Mouse (Mus musculus) heart, postnatal 14 days (tissue): ENCODE measurements around the gene Gm20390. TPM values are rescaled to one million over a fixed set of nuclear protein-coding genes. Genes with fewer than 3 reads are reported as not detected.

Experiments used
- DNase-seq, 2 experiments: peaks; one replicate each; pipeline ENCODE4 v3.0.0; 2021 to 2022
- intact Hi-C: fragments of 180-260 bp; cut with DNase I; formaldehyde crosslinking; loops from one replicate; pipeline ENCODE4 v1.15.1; 2025
- long read RNA-seq, 2 experiments: library from polyadenylated mRNA; stranded (forward); transcript quantifications; one replicate each; pipeline ENCODE4 v2.0.0; 2021
- total RNA-seq, 2 experiments: library from RNA; stranded (reverse); gene quantifications; 2 replicates each; pipeline ENCODE4 v1.2.3; 2021

The Gm20390 gene
- 10 to 100 TPM; 16.9 to 26.8 TPM for total RNA-seq
- long read RNA-seq, experiment 1, partial matches to known transcripts, result 10 of 11 reads
- long read RNA-seq, experiment 1, other reads (novel, unspliced or antisense), result 1 of 11 reads
- long read RNA-seq, experiment 2, partial matches to known transcripts, result 16 of 16 reads
- long read RNA-seq, experiment 2, other reads (novel, unspliced or antisense), result 0 of 16 reads

GRCm38 (mm10) chr11:93968005-93968847, at the start of gene Gm20390, which contains the start of gene Nme1:
Gene Gm20390, minus strand, starts transcription at chr11:93968293.
Gene Nme1, minus strand, starts transcription at chr11:93968521.
- intact Hi-C loops, result loop anchor here (1.0 to 2.0 kb wide), 3 partner anchors 28 to 119 kb away; partner anchors contain the start of gene Spag9
- DNase-seq, result peak; percentile 94 to 98

DNA sequence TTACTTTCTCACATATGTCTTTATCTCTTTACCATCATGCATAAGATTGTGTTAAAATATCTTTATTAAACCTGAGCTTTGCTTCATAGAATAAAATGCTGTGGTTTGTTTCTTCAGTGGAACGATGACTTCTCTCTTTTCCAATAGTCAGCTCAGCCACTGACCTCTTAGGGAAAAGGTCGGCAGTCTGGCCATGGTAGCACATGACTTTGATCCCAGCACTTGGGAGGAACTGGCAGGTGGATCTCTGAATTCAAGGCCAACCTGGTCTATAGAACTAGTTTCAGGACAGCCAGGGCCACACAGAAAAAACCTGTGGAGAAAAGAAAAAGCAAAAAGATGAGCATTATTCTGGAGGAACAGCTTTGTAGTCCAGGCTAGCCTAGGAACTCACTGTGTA, 35.3 kb upstream of the Gm20390 start:
- DNase-seq, result no peak
- intact Hi-C loops, result no loop called here

DNA sequence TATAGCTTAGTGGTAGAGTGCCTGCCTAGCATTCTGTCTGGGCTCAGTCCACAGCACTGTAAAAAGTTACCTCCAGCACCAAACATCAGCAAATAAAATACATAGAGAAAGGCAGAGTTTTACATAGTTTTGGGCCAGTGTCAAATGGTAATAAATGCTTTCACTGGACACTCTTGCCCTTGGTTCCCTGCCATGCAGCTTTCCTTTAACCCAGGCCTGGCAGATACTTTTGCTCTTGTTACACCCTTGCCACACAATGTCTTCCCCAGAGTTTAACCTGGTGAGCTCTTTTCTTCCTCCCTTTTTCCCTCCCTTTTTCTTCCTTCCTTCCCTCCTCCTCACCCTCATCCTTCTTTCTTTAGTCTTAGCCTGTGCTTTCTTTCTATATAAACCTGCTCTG, 31.2 kb upstream of the Gm20390 start:
- no peak for DNase-seq
- intact Hi-C loops, result loop anchor here (5.0 kb wide), 1 partner anchor 42 kb away; the partner anchor contains the start of gene Nme2

DNA sequence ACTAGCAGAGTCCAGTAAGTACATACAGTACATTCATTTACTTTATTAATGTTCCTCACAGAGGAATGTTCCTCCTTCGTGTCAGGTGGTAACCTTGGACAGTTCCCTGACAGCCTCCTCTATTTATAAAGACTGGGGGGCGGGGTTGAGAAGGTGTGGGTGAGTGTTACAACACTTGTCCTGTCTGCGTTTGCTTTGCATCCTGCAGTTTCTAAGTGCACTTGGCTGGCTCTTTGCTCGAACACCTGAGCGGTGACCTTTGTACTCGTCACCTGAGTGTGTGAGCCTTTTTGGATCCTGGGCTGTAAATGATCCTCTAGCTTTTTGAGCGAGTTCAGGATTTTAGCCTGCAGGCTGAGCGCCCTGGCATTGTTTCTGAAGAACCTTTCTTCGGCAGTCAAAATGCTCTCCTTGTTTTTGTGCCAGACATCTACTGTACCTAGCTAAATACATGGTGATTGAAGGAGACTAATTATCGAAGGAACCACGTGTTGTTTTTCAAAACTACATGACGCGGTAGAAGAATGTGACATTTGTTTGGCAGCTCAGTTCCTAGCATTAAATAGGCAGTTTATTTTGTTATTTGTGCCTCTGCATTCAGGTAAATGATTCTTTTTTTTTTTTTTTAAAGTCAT, 29.2 kb upstream of the Gm20390 start:
- intact Hi-C loops, result loop anchor here (5.0 kb wide), 1 partner anchor 40 kb away; the partner anchor contains the start of gene Nme2
- peak; percentile 9 to 37 for DNase-seq

GRCm38 (mm10) chr11:93996306-93997140, 28.4 kb upstream of the Gm20390 start:
- DNase-seq, result peak; percentile 39 to 43
- intact Hi-C loops, result loop anchor here (1.0 to 5.0 kb wide), 2 partner anchors 28 to 39 kb away; partner anchors contain the start of genes Gm20390, Nme1 and Nme2

DNA sequence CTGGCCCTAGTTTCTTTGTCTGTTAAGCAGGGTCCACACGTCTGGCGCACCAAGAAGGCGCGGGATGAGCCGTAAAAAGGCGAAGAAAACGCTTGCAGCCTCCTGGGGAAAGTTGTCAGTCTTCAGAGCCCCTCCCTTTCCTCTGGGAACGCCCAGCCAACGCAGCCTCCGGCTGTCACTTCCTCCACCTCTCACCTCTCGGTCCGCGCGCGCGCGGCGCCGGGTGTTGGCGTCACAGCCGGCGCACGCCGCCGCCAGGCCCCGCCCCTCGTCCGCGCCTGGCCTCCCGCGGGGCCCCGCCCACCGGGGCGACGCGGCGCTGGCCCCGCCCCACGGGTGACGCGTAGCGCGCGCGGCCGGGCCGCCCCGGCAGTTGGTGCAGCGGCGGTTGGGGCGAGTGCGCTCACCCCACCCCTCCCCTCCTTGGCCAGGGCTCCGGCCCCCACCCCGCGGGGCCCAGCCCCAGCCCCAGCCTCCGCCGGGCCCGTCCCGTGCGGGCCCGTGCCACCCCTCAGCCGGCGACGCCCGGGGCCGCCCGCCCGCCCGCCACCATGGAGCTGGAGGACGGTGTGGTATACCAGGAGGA, 27.7 kb upstream of the Gm20390 start, which contains the start of gene Spag9:
TSS of gene Spag9 (plus strand) at position 372 of the 586 bp plus-strand sequence.
- peak; percentile 95 to 98 for DNase-seq
- intact Hi-C loops, result loop anchor here (1.0 to 5.0 kb wide), 2 partner anchors 28 to 39 kb away; partner anchors contain the start of genes Gm20390, Nme1 and Nme2

DNA sequence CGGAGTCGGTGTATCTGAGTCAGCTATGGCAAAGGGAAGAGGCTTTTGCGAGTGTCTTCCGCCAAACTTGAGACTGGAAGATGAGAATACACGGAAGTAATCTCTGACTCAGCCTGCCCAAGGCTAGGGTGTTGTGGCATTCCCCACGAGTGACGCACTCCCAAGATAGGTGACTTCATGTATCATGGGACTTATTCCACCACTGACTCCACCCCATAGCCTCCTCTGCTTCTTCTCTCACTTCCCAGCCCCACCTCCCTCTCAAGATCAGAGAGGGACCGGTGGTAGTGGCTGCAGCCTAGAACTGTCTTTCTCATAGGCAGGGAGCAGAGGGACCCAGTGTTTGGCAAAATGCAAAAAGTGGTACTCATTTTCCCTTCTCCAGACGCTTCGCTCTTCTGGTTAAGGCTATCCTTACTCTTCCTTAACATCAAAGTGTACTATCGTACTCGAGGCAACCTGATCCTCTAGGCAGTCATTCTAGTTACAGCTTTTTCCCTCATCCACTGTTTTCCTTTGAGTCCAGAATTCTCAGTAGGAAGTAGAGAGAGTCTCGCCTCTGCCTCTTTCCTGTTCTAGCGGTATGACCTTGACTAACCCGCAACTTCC, 27.1 kb upstream of the Gm20390 start:
- DNase-seq, result peak; percentile 81
- intact Hi-C loops, result loop anchor here (5.0 kb wide), 1 partner anchor 38 kb away; the partner anchor contains the start of gene Nme2

- intact Hi-C loops, result no loop called here
- DNase-seq, result no peak
Observed at GRCm38 (mm10) chr11:93994531-93994930, 26.4 kb upstream of the Gm20390 start.

DNA sequence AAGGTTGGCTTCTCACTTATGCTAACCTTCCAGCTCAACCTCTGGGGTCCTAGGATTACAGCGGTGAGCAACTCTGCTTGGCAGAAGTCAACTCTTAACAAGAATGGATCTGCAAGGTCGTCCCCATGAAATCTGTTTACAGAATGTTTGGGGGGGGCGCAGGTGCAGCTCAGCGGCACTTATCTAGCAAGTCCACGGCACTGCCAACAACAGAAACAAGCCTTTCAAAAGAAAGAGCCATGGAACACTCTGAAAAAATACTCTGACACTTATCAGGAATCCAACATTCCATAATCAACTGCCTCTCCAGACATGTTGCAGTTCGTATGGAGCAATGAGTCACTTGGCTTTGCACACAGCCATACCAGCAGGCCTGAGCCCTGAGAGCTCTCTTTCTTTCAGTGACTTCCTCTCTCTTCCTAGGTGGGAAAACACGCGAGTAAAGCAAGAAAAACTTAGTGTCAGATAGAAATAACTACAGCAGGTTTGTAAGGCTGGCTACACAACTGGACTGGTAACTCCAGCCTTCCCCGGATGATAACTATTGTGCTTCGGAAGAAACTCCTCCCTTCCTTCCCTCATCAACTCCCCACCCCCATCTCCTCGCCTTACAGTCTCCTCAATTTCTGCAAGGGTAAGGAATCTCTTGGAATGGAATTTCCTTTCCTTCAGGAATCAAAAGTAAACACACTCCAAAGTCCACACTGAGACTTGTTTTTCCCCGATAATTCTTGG, 20.4 kb upstream of the Gm20390 start:
- intact Hi-C loops, result no loop called here
- peak; percentile 25 to 42 for DNase-seq

DNA sequence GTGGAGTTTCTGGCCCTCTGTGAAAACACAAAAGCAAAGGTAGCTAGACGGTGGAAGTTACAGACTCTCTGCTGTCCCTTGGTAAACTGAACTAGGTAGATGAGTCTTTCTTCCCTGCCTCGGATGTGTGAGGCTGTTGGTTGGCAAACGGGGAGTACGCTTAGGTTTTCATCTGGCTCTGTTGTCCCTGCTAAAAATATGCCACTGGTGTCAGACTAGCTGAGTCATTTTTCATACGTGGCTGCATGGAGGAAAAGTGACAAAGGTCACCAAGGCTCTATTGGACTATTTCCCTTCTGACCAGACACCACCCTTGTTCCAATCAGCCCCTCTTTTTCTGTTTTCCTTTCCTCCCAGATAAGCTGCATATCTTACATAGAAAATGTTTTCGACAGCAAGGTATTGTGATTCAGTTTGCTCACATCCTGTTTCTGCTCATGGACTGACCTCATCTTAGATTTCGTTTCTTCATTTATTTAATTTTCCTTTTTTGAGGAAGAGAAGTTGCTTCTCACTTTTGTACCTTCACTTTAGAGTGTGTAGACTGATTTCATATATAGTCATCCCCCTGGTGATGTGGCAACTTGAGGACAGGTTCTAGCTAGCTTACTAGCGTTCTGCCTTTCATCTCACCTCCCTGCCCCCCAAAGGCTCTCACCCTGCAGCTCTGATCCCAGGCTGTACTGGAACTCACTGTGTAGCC, 19.7 kb upstream of the Gm20390 start:
- intact Hi-C loops, result no loop called here
- DNase-seq, result peak; percentile 16 to 41

GRCm38 (mm10) chr11:93987026-93987425, 18.9 kb upstream of the Gm20390 start:
- intact Hi-C loops, result no loop called here
- no peak for DNase-seq

GRCm38 (mm10) chr11:93986298-93986697, 18.2 kb upstream of the Gm20390 start:
- DNase-seq, result no peak
- intact Hi-C loops, result no loop called here

DNA sequence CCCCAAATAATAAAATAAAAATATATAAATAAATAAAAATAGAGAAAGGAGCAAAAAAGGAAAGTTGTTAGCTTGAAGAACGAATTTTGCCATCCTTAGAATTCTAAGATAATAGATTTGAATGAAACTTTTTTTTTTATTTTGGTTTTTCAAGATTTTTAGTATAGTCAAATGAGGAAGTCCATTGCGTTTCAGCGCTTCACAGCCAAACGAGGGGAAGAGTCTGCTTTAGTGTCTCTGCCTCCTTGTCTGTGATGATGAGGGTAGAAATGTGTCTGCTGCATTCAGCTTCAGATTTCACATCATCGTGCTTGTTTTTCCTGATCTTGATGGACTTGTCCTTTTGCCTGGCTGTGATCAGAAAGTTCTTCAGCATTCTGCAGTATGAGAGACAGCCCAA, 17.2 kb upstream of the Gm20390 start:
- no peak for DNase-seq
- intact Hi-C loops, result no loop called here

GRCm38 (mm10) chr11:93984619-93985018, 16.5 kb upstream of the Gm20390 start:
- DNase-seq, result no peak
- intact Hi-C loops, result no loop called here

GRCm38 (mm10) chr11:93979502-93980049, 11.5 kb upstream of the Gm20390 start:
- intact Hi-C loops, result no loop called here
- no peak for DNase-seq

DNA sequence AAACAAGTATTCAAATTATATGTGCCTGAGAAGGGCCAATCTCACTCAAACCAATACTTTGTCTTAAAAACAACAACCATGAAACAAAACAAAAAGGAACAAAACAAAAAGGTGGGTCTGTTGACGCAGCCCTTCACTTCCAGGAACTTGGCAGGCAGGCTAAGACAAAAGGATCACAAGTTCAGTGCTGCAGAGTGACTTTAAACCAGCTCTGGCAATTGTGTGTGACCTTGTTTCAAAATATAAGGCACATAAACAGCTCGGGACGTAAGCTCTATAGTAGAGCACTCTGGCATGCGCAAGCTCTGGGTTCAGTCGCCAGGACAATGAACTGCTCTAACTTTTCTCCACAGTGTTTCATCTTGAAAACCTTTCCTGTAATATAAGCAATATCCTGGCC, 4.9 kb upstream of the Gm20390 start:
- intact Hi-C loops, result no loop called here
- no peak for DNase-seq

GRCm38 (mm10) chr11:93969799-93970198, 1.7 kb upstream of the Gm20390 start:
- no peak for DNase-seq
- intact Hi-C loops, result loop anchor here (2.0 kb wide), 2 partner anchors 107 to 117 kb away; no protein-coding TSS in a partner anchor
